Mouse (Mus musculus): ENCODE data around the gene Nlrp5.
"Not testable (repeated sequence)": the region's sequence is repeated elsewhere in the genome, so short reads cannot be mapped to it uniquely, and the experiment has no call there.

Nlrp5 gene

DNA sequence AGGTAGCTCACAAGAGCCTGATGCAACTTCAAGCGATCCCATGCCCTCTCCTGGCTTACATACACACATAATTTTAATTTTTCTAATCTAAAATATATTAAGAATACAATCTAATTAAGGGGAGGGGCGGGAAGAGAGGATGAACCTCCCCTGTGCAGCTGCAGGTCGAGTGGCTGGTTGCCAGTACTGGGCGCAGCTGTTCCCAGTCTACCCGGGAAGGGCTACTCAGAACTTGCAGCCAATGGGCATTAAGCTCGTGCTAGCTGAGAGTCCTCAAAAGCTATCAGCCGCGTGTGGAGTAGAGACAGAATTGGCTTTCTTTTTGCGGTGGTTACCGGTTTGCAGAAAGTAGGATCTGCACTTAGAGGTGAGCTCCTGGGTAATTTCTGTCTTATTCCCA, at the start of gene Nlrp5:
Nlrp5 (plus strand) TSS at position 301 of the 400 bp plus-strand sequence.
- no peak for DNase-seq (ENCODE audit: low read depth, low spot score)

DNA sequence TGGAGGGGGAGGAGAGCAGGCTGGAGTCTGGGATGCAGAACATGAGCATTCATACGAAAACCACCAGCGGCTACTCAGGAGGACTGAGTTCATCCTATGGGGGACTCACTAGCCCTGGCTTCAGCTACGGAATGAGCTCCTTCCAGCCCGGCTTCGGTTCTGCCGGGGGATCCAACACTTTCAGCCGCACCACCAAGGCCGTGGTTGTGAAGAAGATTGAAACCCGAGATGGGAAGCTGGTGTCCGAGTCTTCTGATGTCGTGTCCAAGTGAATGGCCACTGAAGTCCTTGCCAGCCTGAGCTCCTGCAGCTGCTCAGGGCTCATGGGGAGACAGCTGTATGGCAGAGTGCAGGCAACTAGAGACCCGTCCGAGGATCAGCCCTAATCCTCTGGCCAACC, 27.4 kb upstream of the Nlrp5 start:
- not testable (repeated sequence) for DNase-seq (ENCODE audit: low read depth, low spot score)

- DNase-seq (ENCODE audit: low read depth, low spot score): not testable (repeated sequence)
Observed at GRCm38 (mm10) chr7:23470201-23470600, 84.5 kb downstream of the Nlrp5 start.

DNA sequence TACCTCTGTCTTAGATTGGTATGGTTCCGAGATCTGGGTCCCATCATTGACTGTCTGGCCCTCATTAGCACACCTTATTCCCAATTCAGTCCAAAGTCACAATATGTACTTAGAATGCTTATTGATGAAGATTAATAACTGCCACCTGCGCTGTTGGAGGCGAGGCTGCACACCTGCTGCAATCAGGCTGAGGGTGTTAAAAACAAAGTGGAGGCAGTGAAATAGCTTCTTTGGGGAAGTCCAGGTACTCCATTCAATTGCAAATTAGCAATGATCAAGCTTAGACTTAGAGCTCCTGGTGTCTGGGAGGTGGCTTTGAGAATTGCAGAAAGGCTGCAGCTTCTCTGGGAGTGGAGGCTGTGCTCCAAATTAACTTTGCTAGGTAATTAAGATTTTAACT, 85.1 kb downstream of the Nlrp5 start:
- not testable (repeated sequence) for DNase-seq (ENCODE audit: low read depth, low spot score)

- not testable (repeated sequence) for DNase-seq (ENCODE audit: low read depth, low spot score)
Observed at GRCm38 (mm10) chr7:23472886-23473285, 87.2 kb downstream of the Nlrp5 start.

Data from c-Kit-negative CD71-positive TER-119-positive erythroid progenitor cells, embryonic 14.5 days (primary cell).